Mouse (Mus musculus) myocyte (in vitro differentiated cells): ENCODE data around the gene Psmc3ip.

Experiments
- MAX ChIP-seq: IDR thresholded peaks from one replicate; pipeline ENCODE4 v1.6.1; 2011; ENCODE audit warnings: low read depth, mild to moderate bottlenecking, control low read depth
- MYOG ChIP-seq, 3 experiments: IDR thresholded peaks; one replicate each; pipeline ENCODE4 v1.6.1; 2011; ENCODE audit warnings: control low read depth in 2 of 3, low read depth in 2 of 3, mild to moderate bottlenecking in 2 of 3; ENCODE audit not compliant: insufficient read length in 2 of 3, control insufficient read depth in 1 of 3, insufficient read depth in 1 of 3
- POLR2A ChIP-seq: IDR thresholded peaks from one replicate; pipeline ENCODE4 v1.6.1; 2011; ENCODE audit warnings: low read depth, mild to moderate bottlenecking, control low read depth, moderate library complexity; ENCODE audit not compliant: insufficient read length
- POLR2AphosphoS2 ChIP-seq: IDR thresholded peaks from one replicate; pipeline ENCODE4 v1.6.1; 2011; ENCODE audit warnings: low read depth, control low read depth; ENCODE audit not compliant: insufficient read length

DNA sequence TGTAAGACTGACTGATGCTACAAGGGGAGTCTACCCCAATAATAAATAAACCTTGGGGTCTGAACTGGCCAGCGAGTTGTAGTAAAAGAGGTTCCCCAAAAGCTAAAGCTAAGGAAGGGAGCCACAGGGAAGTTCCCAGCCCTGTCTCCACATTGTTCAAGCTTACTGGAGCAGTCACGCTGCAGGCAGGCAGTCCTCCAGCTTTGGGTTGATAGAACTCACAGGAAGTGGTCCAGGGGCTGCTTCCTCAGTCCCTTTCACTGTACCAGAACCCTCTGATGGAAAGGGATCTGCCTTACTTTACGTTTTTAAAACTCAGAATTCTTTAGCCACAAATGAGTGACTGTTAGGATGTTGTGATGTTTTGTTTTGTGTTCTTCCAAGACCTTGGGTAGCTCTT, 47.7 kb downstream of the Psmc3ip start:
- TF ChIP-seq POLR2A (no peak), MAX (no peak), POLR2AphosphoS2 (no peak), MYOG (IDR thresholded peaks at IDR 0.05; ENCODE audit: control insufficient read depth in 1 of 3, insufficient read depth in 1 of 3, insufficient read length in 2 of 3, low read depth in 2 of 3) (no peak)
